Mouse (Mus musculus) retina, embryonic 14.5 days (tissue): ENCODE measurements around the gene D430042O09Rik.

Source experiments
- DNase-seq: peaks from one replicate; pipeline ENCODE4 v3.0.0-alpha.2; 2015; ENCODE audit warnings: low spot score

The D430042O09Rik gene

GRCm38 (mm10) chr7:125812721-125813120, 105.0 kb downstream of the D430042O09Rik start:
- DNase-seq: no peak

- no peak for DNase-seq
Measured at GRCm38 (mm10) chr7:125815733-125816132, 108.0 kb downstream of the D430042O09Rik start.

GRCm38 (mm10) chr7:125818301-125818712, 110.6 kb downstream of the D430042O09Rik start:
- peak; percentile 8 for DNase-seq

DNA sequence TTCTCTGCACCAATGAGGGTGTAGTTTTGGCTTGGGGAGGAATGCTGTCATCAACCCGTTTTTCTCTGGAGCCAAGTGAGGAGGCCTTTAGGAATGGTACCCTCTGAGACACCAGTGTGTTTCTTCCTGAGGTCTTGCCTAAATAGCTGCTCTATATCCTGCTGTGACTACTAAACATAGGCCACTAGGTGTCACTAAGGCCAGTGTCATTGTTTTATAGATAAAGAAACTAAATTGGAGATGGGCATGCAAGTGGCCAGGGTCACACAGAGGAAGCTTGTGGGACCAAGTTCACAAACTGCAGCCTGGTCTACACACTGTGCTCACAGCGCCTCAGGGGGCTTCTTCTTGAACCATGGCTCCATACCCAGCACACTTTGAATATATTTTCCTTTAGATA, 112.5 kb downstream of the D430042O09Rik start:
- DNase-seq: peak; percentile 49

- DNase-seq: no peak
Measured at GRCm38 (mm10) chr7:125826425-125826824, 118.7 kb downstream of the D430042O09Rik start.

DNA sequence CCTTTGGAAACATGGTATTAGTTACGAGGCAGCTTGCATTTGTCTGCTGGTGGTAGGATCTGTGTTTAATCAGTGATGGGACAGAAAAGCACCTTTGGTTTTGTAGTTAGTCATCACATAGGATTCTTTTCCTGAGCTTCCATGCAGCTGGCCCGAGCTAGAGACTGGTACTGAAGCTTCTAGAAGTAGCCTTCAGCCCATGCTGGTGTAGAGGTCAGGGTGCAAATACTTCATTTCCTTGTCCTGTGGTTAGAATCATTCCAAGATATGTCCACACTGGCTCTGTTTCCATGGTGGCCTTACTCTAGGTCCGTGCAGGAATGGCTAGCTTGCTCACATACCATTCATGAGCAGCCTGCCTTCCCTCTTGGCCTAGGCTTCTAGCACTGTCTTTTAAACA, 119.2 kb downstream of the D430042O09Rik start:
- no peak for DNase-seq

DNA sequence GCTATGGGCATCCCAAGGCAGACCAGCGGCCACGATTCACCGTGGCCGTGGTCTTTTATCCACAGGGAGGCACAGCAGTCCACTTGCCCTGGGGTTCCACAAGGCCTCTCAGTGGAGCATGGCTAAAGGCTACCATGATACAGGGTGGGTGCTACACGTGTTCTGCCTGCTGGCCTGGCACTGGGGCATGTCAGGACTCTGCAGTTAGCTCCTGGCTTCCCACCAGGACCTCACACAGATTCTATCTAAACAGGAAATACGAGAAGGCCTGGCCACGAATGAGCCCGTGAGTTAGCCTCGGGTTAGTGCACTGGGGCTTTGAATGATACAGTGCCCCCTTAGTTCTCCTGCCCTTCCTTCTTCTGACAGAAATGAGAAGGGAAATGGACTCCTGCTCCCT, 119.7 kb downstream of the D430042O09Rik start:
- DNase-seq: no peak

GRCm38 (mm10) chr7:125828561-125828960, 120.9 kb downstream of the D430042O09Rik start:
- DNase-seq: no peak

DNA sequence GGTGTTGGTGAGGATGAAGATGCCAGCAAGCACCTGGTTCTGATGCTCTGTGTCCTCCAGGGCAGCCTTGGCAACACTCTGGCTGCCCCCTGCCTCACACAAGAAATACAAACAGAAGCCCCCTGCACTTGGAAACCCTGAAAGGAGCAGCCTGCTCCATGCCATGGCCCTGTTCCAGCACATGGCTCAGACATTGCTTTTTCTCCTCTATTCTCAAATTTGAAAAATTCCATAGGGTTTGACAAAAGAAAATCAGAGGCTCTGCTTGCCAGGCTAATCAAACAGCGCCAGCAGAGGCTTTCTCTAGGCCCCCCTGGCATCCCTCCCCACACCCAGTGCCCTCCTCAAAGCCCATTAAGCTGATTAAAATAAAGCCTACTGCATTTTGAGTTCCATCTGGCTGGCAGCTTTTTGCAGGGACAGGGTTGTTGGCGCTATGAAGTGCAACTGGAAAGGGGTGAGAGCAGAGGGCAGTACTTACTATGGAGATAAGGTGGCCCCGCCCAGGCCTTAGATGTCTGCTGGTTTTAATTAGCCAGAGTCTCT, 121.5 kb downstream of the D430042O09Rik start:
- DNase-seq: no peak

GRCm38 (mm10) chr7:125832767-125833166, 125.1 kb downstream of the D430042O09Rik start:
- DNase-seq: no peak

DNA sequence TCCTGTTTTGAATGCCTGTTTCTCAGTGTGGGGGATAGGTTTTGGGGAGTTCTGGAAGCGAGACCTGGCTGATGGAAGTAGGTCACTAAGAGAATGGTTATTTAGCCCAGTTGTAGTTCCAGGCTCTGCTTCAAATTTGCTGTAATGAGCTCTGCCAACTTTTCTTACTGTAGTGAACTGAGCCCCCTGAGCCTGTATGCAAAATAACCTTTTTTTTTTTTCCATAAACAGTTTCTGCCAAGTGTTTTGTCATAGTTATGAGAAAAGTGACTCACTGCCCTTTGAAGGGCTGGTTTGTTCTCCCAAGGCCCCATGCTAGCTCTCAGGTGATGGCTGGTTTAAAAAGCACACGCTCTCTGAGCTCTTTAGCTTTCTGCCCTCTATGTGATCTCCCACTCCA, 125.8 kb downstream of the D430042O09Rik start:
- DNase-seq: no peak

DNA sequence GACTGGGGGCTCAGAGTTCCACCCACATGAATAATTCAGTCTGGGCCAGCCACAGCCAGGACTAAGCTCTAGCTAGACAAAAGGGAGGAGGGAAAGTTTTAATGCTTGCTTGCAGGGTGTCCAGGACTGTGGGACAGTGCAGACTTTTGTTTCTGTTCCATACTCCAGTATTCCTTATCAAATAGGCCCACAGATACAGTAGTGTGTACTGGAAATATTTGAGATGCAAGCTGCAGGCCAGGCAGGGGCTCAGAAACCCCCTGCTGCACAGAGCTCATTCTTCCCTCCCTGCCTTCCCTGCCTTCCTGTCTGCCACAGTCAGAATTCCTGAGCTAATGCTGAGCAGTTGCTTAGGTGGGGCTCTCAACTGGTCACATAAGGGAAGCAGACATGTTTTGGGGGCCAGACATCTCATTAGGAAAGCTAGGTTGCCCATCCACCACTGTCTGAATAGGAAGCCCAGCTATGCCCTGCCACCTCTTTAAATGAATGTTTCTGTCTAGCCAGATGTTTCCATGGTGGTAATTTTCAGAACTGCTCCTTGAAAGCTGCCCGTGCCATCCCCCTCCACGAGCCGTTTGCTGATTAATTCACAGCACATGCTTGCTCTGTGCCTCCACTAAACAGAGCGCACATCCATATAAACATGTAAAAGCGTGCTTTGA, 130.5 kb downstream of the D430042O09Rik start:
- DNase-seq: no peak

GRCm38 (mm10) chr7:125845611-125846010, 137.9 kb downstream of the D430042O09Rik start:
- DNase-seq: no peak

- no peak for DNase-seq
Measured at GRCm38 (mm10) chr7:125846866-125847527, 139.3 kb downstream of the D430042O09Rik start.

DNA sequence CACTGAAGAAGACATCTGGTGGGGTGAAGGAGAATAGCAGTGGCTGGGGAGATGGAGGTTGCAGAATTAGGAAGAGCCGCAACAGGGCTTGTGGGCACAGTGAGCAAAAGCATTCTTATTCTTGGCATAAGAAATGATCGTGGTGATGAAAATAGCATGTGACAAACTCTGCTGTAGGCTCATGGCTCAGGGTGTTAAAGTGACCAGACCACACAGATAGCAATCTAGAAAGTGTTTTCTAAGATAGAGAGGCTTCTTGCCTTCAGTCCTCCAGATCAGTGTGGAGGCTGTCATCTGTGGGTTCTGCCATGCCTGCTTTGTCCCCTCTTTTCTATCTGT, 139.8 kb downstream of the D430042O09Rik start:
- DNase-seq: no peak

GRCm38 (mm10) chr7:125859564-125859963, 151.9 kb downstream of the D430042O09Rik start:
- no peak for DNase-seq

DNA sequence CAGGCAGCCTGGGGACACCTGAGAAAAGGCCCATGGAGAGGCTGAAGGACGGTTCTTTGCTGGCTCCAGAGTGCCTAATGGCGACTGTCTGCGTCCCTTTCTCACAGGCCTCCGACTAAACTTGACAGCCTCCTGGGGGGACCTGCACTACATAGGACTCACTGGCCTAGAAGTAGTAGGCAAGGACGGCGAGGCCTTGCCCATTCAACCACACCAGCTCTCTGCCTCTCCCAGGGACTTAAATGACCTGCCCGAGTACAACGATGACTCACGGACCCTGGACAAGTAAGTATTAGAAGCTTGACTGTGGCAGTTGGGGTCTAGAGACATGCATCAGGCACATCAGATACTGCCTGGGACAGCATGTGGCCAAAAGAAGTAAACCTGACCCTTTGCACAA, 152.7 kb downstream of the D430042O09Rik start:
- DNase-seq: no peak

DNA sequence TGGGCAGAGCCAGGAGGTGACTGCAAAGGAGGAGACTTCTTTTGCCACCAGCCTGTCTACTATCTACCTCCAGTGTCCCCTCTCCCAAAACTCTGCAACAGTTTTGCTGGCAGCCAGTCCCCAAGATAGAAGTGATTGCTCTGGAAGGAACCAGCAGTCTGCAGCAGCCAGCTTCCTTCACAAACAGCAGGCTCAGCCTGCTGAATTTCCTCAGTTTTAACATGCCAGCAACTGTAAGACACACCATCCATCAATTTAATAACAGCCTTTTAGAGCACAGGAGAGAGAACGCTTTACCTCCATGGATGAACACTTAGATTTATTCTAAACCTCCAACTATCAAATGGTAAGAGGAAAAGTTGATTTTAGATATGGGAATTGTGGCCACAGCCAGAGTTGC, 156.3 kb downstream of the D430042O09Rik start:
- DNase-seq: no peak

DNA sequence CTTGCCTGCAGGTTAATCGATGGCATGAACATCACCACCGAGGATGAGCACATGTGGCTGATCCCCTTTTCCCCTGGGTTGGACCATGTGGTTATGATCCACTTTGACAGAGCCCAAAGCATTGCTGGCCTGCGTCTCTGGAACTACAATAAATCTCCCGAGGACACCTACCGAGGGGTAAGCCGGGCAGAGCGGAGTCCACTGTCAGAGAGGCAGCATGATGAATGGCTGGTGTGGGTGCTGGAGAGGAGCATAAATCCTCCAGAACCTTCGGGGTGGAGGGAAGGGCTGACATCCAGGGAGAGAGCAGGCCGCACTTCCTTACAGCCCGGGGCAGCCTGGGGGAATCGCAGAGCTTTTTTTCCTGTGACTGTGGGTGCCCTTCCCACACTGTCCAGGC, 157.5 kb downstream of the D430042O09Rik start:
- no peak for DNase-seq

- DNase-seq: no peak
Measured at GRCm38 (mm10) chr7:125868570-125868969, 160.9 kb downstream of the D430042O09Rik start.

- DNase-seq: no peak
Measured at GRCm38 (mm10) chr7:125871404-125872201, 163.9 kb downstream of the D430042O09Rik start.

GRCm38 (mm10) chr7:125872202-125872580, 164.5 kb downstream of the D430042O09Rik start:
- DNase-seq: no peak

DNA sequence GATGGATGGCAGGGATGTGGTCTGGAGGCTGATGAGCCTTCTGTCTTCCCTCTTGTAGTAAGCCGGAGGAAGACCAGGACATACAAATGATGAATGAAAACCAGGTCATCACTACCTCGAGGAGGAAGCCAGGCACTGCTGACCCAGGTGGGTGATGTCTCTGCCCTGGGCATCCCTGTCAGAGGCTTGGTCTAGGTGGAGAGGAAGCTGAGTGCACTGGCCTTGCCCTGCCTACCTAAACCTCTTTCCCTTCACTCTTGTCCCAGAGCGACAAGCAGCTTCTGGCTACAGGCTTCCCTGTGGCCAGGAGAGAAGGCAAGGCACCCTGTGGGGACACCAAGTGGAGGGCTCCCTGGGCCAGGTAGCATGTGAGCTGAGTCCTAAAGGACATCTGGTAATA, 165.2 kb downstream of the D430042O09Rik start:
- DNase-seq: no peak
